ENCODE assay signal across 20 mouse cellular contexts in the genomic region with DNA sequence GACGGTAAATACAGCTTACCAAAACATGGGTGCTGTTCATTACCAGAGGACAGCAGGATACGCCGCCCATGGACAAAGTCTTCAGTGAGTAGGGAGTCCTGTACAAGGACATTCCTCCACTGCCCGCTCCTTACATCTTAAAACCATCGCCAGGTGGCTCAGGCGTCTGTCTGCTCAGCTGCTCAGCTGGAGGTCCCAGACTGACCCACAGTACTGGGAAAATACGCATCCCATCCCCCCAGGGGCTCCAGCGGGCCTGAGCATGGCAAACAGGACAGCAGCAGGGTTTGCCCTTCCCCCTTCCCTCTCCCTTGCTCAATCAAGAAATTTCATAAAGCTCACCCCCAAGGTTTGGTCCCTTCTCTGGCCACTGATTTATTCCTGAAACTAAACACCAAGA.
DNase-seq lines count a peak whose midpoint lies in the region; ATAC-seq lines count a peak whose summit lies in the region.
"Had no signal": no experiment of that assay in that cellular context is flagged by ENCODE, and none has a peak within 500 bp of the region (broad histone marks: within the 10 kb centered on the region; RNA-seq: fewer than 3 reads in every experiment).

No protein-coding gene starts in this region.

- H3K27me3 ChIP-seq in limb, embryonic 12.5 days: no peaks in the 10 kb centered on the region
- H3K27me3 ChIP-seq in limb, embryonic 10.5 days (ENCODE audit: low read depth, poor library complexity, severe bottlenecking): no peaks in the 10 kb centered on the region
- H3K27me3 ChIP-seq in hindbrain, embryonic 16.5 days (replicated peaks; ENCODE audit: control insufficient read depth, insufficient read depth, low read length): no peaks in the 10 kb centered on the region
- H3K27me3 ChIP-seq: embryonic facial prominence, embryonic 15.5 days; forebrain, embryonic 15.5 days had no signal

- H3K4me2 ChIP-seq in limb, embryonic 12.5 days: no peak overlapping the region
- H3K4me2 ChIP-seq in hindbrain, embryonic 16.5 days (ENCODE audit: low read length): no peak overlapping the region
- H3K4me2 ChIP-seq: embryonic facial prominence, embryonic 15.5 days; forebrain, embryonic 15.5 days; hindbrain, embryonic 14.5 days had no signal

- no peak overlapping the region for H3K9ac ChIP-seq in limb, embryonic 12.5 days (replicated peaks)
- no peak overlapping the region for H3K9ac ChIP-seq in hindbrain, embryonic 16.5 days (ENCODE audit: low read depth, low read length)
- H3K9ac ChIP-seq: embryonic facial prominence, embryonic 15.5 days; forebrain, embryonic 15.5 days; hindbrain, embryonic 14.5 days had no signal

- WGBS in limb, embryonic 12.5 days: 45% methylated on average over 8 of the region's 8 CpGs
- WGBS in limb, embryonic 10.5 days: 50% methylated on average over 8 of the region's 8 CpGs
- whole genome bisulfite sequencing in hindbrain, embryonic 16.5 days: 51% methylated on average over 8 of the region's 8 CpGs

- no peaks in the 10 kb centered on the region for H3K9me3 ChIP-seq in limb, embryonic 12.5 days
- no peaks in the 10 kb centered on the region for H3K9me3 ChIP-seq in limb, embryonic 10.5 days (replicated peaks)
- H3K9me3 ChIP-seq in hindbrain, embryonic 16.5 days (ENCODE audit: control insufficient read depth, low read length): no peaks in the 10 kb centered on the region
- H3K9me3 ChIP-seq: embryonic facial prominence, embryonic 15.5 days; forebrain, embryonic 15.5 days; heart, embryonic 10.5 days had no signal

- no peak overlapping the region for H3K4me3 ChIP-seq in limb, embryonic 12.5 days (replicated peaks)
- no peak overlapping the region for H3K4me3 ChIP-seq in limb, embryonic 10.5 days
- H3K4me3 ChIP-seq in hindbrain, embryonic 16.5 days (ENCODE audit: low read length): no peak overlapping the region
- H3K4me3 ChIP-seq: embryonic facial prominence, embryonic 15.5 days; forebrain, embryonic 15.5 days; heart, embryonic 10.5 days had no signal

- peak; percentile 9 for DNase-seq in cerebellum, adult 11 months
- no peak for DNase-seq in limb, embryonic 10.5 days (ENCODE audit: low spot score)
- DNase-seq in cerebellum, postnatal 10 days: peak; percentile 34 to 39
- DNase-seq in lung, adult 18-20 months: no peak
- DNase-seq: adrenal gland, adult 8-10 months; B cell, adult 2 months; gastrocnemius, postnatal 10 days; heart, adult 18-20 months; heart, postnatal 10 days; kidney, adult 8-10 months had no signal

- peaks cover 12% of the 10 kb centered on the region for H3K4me1 ChIP-seq in limb, embryonic 12.5 days (replicated peaks)
- peaks cover 12% of the 10 kb centered on the region; the same call in 1 of the 2 replicates for H3K4me1 ChIP-seq in limb, embryonic 10.5 days
- H3K4me1 ChIP-seq in hindbrain, embryonic 16.5 days (ENCODE audit: control insufficient read depth, insufficient read depth, low read depth, low read length): no peaks in the 10 kb centered on the region
- H3K4me1 ChIP-seq: embryonic facial prominence, embryonic 15.5 days had no signal

- no peak for ATAC-seq in cerebellum, adult (ENCODE audit: insufficient number of reproducible peaks, low FRiP score, low TSS enrichment)
- 0 out of 2 replicates have a peak, but pooled peaks have one; percentile 50 for ATAC-seq in limb, embryonic 12.5 days (ENCODE audit: insufficient number of reproducible peaks, insufficient read depth, low FRiP score, low TSS enrichment, low read depth)
- no peak for ATAC-seq in erythroblast, adult 5-6 weeks (replicated peaks; ENCODE audit: low FRiP score, poor library complexity, severe bottlenecking)
- no peak for ATAC-seq in hindbrain, embryonic 16.5 days
- ATAC-seq: CD4-positive, CD25-positive, alpha-beta regulatory T cell, adult 4 months; forebrain, embryonic 15.5 days; intestine, postnatal 0 days had no signal

- no peak overlapping the region for H3K27ac ChIP-seq in limb, embryonic 12.5 days
- H3K27ac ChIP-seq in limb, embryonic 10.5 days: no peak overlapping the region
- no peak overlapping the region for H3K27ac ChIP-seq in hindbrain, embryonic 16.5 days (ENCODE audit: low read depth, low read length)
- H3K27ac ChIP-seq: embryonic facial prominence, embryonic 15.5 days; forebrain, embryonic 15.5 days; heart, embryonic 10.5 days; hindbrain, embryonic 14.5 days had no signal

- H3K36me3 ChIP-seq in limb, embryonic 12.5 days: no peaks in the 10 kb centered on the region
- no peaks in the 10 kb centered on the region for H3K36me3 ChIP-seq in limb, embryonic 10.5 days
- no peaks in the 10 kb centered on the region for H3K36me3 ChIP-seq in hindbrain, embryonic 16.5 days (ENCODE audit: control insufficient read depth, insufficient read depth, low read length)
- H3K36me3 ChIP-seq: embryonic facial prominence, embryonic 15.5 days; forebrain, embryonic 15.5 days had no signal

Comparison
In these comparisons a context has a peak if more than half of its experiments do, and no peak if none do; other contexts are left out.
1. DNase-seq: peak in cerebellum, adult 11 months (single experiment) and cerebellum, postnatal 10 days (2 of 2); none in limb, embryonic 10.5 days (single experiment) and lung, adult 18-20 months (0 of 2).